Mouse (Mus musculus) limb, embryonic 12.5 days (tissue): ENCODE results near the gene Crybg1. TPM values are rescaled to one million over a fixed set of nuclear protein-coding genes. Genes with fewer than 3 reads are reported as not detected.

Experiments
- ATAC-seq: fragments of 200-750 bp; cut with Nextera tagmentation; 2 replicates; pipeline ENCODE4 v1.8.0; 2017; ENCODE audit warnings: low read depth, moderate TSS enrichment; ENCODE audit not compliant: insufficient number of reproducible peaks, insufficient read depth, low FRiP score, low TSS enrichment
- H3K27ac ChIP-seq: fragments of 300-500 bp; sonication (generic); 2 replicates; pipeline ENCODE4 v1.5.1; 2016; ENCODE audit warnings: mild to moderate bottlenecking, moderate library complexity
- H3K27me3 ChIP-seq: fragments of 300-500 bp; sonication (generic); 2 replicates; pipeline ENCODE4 v1.6.1; 2016; ENCODE audit warnings: mild to moderate bottlenecking, moderate library complexity
- H3K36me3 ChIP-seq: fragments of 300-500 bp; sonication (generic); 2 replicates; pipeline ENCODE4 v1.6.1; 2016; ENCODE audit warnings: mild to moderate bottlenecking, moderate library complexity
- H3K4me1 ChIP-seq: fragments of 300-500 bp; sonication (generic); replicated peaks from 2 replicates; pipeline ENCODE4 v1.6.1; 2016
- H3K4me2 ChIP-seq: fragments of 300-500 bp; sonication (generic); 2 replicates; pipeline ENCODE4 v1.6.1; 2016; ENCODE audit warnings: mild to moderate bottlenecking, moderate library complexity
- H3K4me3 ChIP-seq: fragments of 300-500 bp; sonication (generic); replicated peaks from 2 replicates; pipeline ENCODE4 v1.5.1; 2016; ENCODE audit warnings: mild to moderate bottlenecking
- H3K9ac ChIP-seq: fragments of 300-500 bp; sonication (generic); replicated peaks from 2 replicates; pipeline ENCODE4 v1.6.1; 2016; ENCODE audit warnings: mild to moderate bottlenecking, moderate library complexity
- H3K9me3 ChIP-seq: fragments of 300-500 bp; sonication (generic); 2 replicates; pipeline ENCODE4 v1.6.1; 2016; ENCODE audit warnings: mild to moderate bottlenecking, moderate library complexity
- WGBS: fragments of 180-500 bp; shearing (Covaris S2); methylation state at CpG from one replicate; pipeline ENCODE4 v1.1.7; 2016; 5-methylcytosine and 5-hydroxymethylcytosine counted together
- polyA plus RNA-seq: library from polyadenylated mRNA; unstranded; fragments of >200 nt; fragmentation: Nextera tagmentation; extraction: Ambion mirVana; gene quantifications from 2 replicates; pipeline ENCODE4 v1.2.1, GENCODE M21; 2016

Gene Crybg1
- polyA plus RNA-seq, 1 experiment from 2014 or later = 1.2 TPM

GRCm38 (mm10) chr10:44005677-44006641 lies 142.7 kb downstream of the Crybg1 start:
- Histone ChIP-seq H3K4me3 (peak overlapping the region; percentile 46), H3K9ac (peak overlapping the region; percentile 53; the same call in 1 of the 2 replicates), H3K36me3 (no peaks in the 10 kb centered on the region), H3K9me3 (no peaks in the 10 kb centered on the region), H3K27me3 (peaks cover 59% of the 10 kb centered on the region), H3K4me1 (peaks cover 26% of the 10 kb centered on the region), H3K4me2 (peak overlapping the region; percentile 92), H3K27ac (no peak overlapping the region)
- WGBS = under 1% methylated on average over 40 of the region's 40 CpGs
- ATAC-seq = peak; percentile 61; the same call in 1 of the 2 replicates

- H3K9ac ChIP-seq = 0 out of 2 replicates have a peak overlapping the region, but pooled peaks have one; percentile 37
- no peaks in the 10 kb centered on the region for H3K36me3 ChIP-seq
- peaks cover 26% of the 10 kb centered on the region for H3K4me1 ChIP-seq
- H3K27ac ChIP-seq = no peak overlapping the region
- peak overlapping the region; percentile 60 for H3K4me3 ChIP-seq
- ATAC-seq = no peak
- H3K9me3 ChIP-seq = no peaks in the 10 kb centered on the region
- H3K27me3 ChIP-seq = peaks cover 59% of the 10 kb centered on the region
- H3K4me2 ChIP-seq = peak overlapping the region; percentile 74
- 1% methylated on average over 33 of the region's 33 CpGs for WGBS
Measured at GRCm38 (mm10) chr10:44004221-44004751, 144.4 kb downstream of the Crybg1 start.

GRCm38 (mm10) chr10:44003551-44004151 lies 145.0 kb downstream of the Crybg1 start:
- Histone ChIP-seq H3K9ac (peak overlapping the region; percentile 56), H3K27me3 (peaks cover 59% of the 10 kb centered on the region)

GRCm38 (mm10) chr10:44002995-44003524 lies 145.6 kb downstream of the Crybg1 start:
- peaks cover 26% of the 10 kb centered on the region for H3K4me1 ChIP-seq
- WGBS = 3% methylated on average over 11 of the region's 11 CpGs
- no peak for ATAC-seq
- no peak overlapping the region for H3K27ac ChIP-seq
- H3K27me3 ChIP-seq = peaks cover 59% of the 10 kb centered on the region
- peak overlapping the region; percentile 60 for H3K4me3 ChIP-seq
- H3K36me3 ChIP-seq = no peaks in the 10 kb centered on the region
- H3K9ac ChIP-seq = peak overlapping the region; percentile 56
- peak overlapping the region; percentile 74 for H3K4me2 ChIP-seq
- H3K9me3 ChIP-seq = no peaks in the 10 kb centered on the region

More at GRCm38 (mm10) chr10:44003551-44004151, 145.0 kb downstream of the Crybg1 start:
- H3K9me3 ChIP-seq = no peaks in the 10 kb centered on the region
- H3K36me3 ChIP-seq = no peaks in the 10 kb centered on the region
- no peak overlapping the region for H3K27ac ChIP-seq
- peaks cover 26% of the 10 kb centered on the region for H3K4me1 ChIP-seq
- H3K4me3 ChIP-seq = peak overlapping the region; percentile 60
- under 1% methylated on average over 68 of the region's 68 CpGs for WGBS
- H3K4me2 ChIP-seq = peak overlapping the region; percentile 74
- ATAC-seq = no peak

- ATAC-seq = no peak
- 10% methylated on average over 14 of the region's 14 CpGs for WGBS
- Histone ChIP-seq H3K4me1 (peaks cover 26% of the 10 kb centered on the region), H3K4me3 (no peak overlapping the region), H3K36me3 (no peaks in the 10 kb centered on the region), H3K27me3 (peaks cover 62% of the 10 kb centered on the region), H3K27ac (no peak overlapping the region), H3K4me2 (peak overlapping the region; percentile 74; the same call in 1 of the 2 replicates), H3K9me3 (no peaks in the 10 kb centered on the region), H3K9ac (no peak overlapping the region)
Measured at GRCm38 (mm10) chr10:44002004-44002940, 146.4 kb downstream of the Crybg1 start.

- H3K27me3 ChIP-seq = peaks cover 46% of the 10 kb centered on the region
- 45% methylated on average over 2 of the region's 2 CpGs for WGBS
Measured at GRCm38 (mm10) chr10:44000156-44000865, 148.3 kb downstream of the Crybg1 start.

GRCm38 (mm10) chr10:43998503-43999082 lies 150.1 kb downstream of the Crybg1 start:
- Histone ChIP-seq H3K9ac (no peak overlapping the region), H3K4me2 (no peak overlapping the region), H3K27ac (no peak overlapping the region), H3K36me3 (no peaks in the 10 kb centered on the region), H3K27me3 (peaks cover 29% of the 10 kb centered on the region), H3K9me3 (no peaks in the 10 kb centered on the region), H3K4me3 (no peak overlapping the region), H3K4me1 (peaks cover 13% of the 10 kb centered on the region)
- no peak for ATAC-seq
- WGBS = 74% methylated on average over 8 of the region's 8 CpGs

More at GRCm38 (mm10) chr10:44000156-44000865, 148.3 kb downstream of the Crybg1 start:
- H3K4me2 ChIP-seq = no peak overlapping the region; the same call in 1 of the 2 replicates
- H3K4me3 ChIP-seq = no peak overlapping the region
- no peak for ATAC-seq
- no peaks in the 10 kb centered on the region for H3K9me3 ChIP-seq
- no peaks in the 10 kb centered on the region for H3K36me3 ChIP-seq
- peaks cover 16% of the 10 kb centered on the region for H3K4me1 ChIP-seq
- no peak overlapping the region; the same call in 1 of the 2 replicates for H3K27ac ChIP-seq
- no peak overlapping the region for H3K9ac ChIP-seq

- H3K27me3 ChIP-seq = peaks cover 23% of the 10 kb centered on the region
Measured at GRCm38 (mm10) chr10:43998023-43998422, 150.6 kb downstream of the Crybg1 start.

GRCm38 (mm10) chr10:43997276-43997675 lies 151.4 kb downstream of the Crybg1 start:
- WGBS = 92% methylated on average over 10 of the region's 10 CpGs
- Histone ChIP-seq H3K4me2 (no peak overlapping the region), H3K27ac (no peak overlapping the region), H3K9ac (no peak overlapping the region), H3K27me3 (peaks cover 16% of the 10 kb centered on the region), H3K9me3 (no peaks in the 10 kb centered on the region), H3K4me1 (peaks cover 5% of the 10 kb centered on the region), H3K36me3 (no peaks in the 10 kb centered on the region), H3K4me3 (no peak overlapping the region)
- ATAC-seq = no peak

More at GRCm38 (mm10) chr10:43998023-43998422, 150.6 kb downstream of the Crybg1 start:
- H3K9ac ChIP-seq = no peak overlapping the region
- no peaks in the 10 kb centered on the region for H3K9me3 ChIP-seq
- 70% methylated on average over 9 of the region's 9 CpGs for WGBS
- no peak overlapping the region for H3K4me2 ChIP-seq
- no peak overlapping the region for H3K27ac ChIP-seq
- peaks cover 12% of the 10 kb centered on the region for H3K4me1 ChIP-seq
- no peaks in the 10 kb centered on the region for H3K36me3 ChIP-seq
- no peak overlapping the region for H3K4me3 ChIP-seq
- ATAC-seq = no peak
